Mouse (Mus musculus) thymus, adult 2 months (tissue): ENCODE measurements around the gene Sorl1.

Experiments used
- CTCF ChIP-seq: fragments of 200-500 bp; IDR thresholded peaks from 2 replicates; pipeline ENCODE4 v1.5.1; 2012; ENCODE audit warnings: mild to moderate bottlenecking, control low read depth, low read length, moderate library complexity, borderline replicate concordance; ENCODE audit not compliant: control insufficient read depth, poor library complexity, insufficient read depth; ENCODE audit errors: extremely low read depth
- POLR2A ChIP-seq: fragments of 200-500 bp; IDR thresholded peaks from 2 replicates; pipeline ENCODE4 v1.6.1; 2012; ENCODE audit warnings: mild to moderate bottlenecking, low read length, control low read depth, moderate library complexity; ENCODE audit not compliant: control insufficient read depth, poor library complexity, insufficient read depth; ENCODE audit errors: extremely low read depth

GRCm38 (mm10) chr9:41975968-41976367 lies 148.1 kb downstream of the Sorl1 start:
- no peak for TF ChIP-seq CTCF
- no peak for TF ChIP-seq POLR2A
